Mouse (Mus musculus): ENCODE measurements at regions not wholly inside any gene's neighbourhood (a gene's known extent, or its start where the extent isn't known, plus 50 kb on each side); places are given as distances from the start of the nearest gene placed in this dataset.

GRCm38 (mm10) chr10:65845096-65845624, 1250.8 kb upstream of the Jmjd1c start:
- DNase-seq (ENCODE audit: low spot score in 2 of 2): no peak

GRCm38 (mm10) chr10:65846136-65846535, 1249.8 kb upstream of the Jmjd1c start:
- peak in 1 of 2 experiments; percentile 4 for DNase-seq (ENCODE audit: low spot score in 2 of 2)

GRCm38 (mm10) chr10:65847622-65848021, 1248.3 kb upstream of the Jmjd1c start:
- DNase-seq (ENCODE audit: low spot score in 2 of 2): no peak

GRCm38 (mm10) chr10:65889881-65890280, 1206.0 kb upstream of the Jmjd1c start:
- no peak for DNase-seq (ENCODE audit: low spot score in 2 of 2)

GRCm38 (mm10) chr10:65907571-65907970, 1188.4 kb upstream of the Jmjd1c start:
- no peak for DNase-seq (ENCODE audit: low spot score in 2 of 2)

- peak in 1 of 2 experiments; percentile 24 for DNase-seq (ENCODE audit: low spot score in 2 of 2)
Observed at GRCm38 (mm10) chr10:65912518-65912917, 1183.4 kb upstream of the Jmjd1c start.

- DNase-seq (ENCODE audit: low spot score in 2 of 2): no peak
Observed at GRCm38 (mm10) chr10:65932077-65932476, 1163.8 kb upstream of the Jmjd1c start.

GRCm38 (mm10) chr10:65948587-65948986, 1147.3 kb upstream of the Jmjd1c start:
- peak; percentile 3 to 9 for DNase-seq (ENCODE audit: low spot score in 2 of 2)

- no peak for DNase-seq (ENCODE audit: low spot score in 2 of 2)
Observed at GRCm38 (mm10) chr10:65962441-65962840, 1133.5 kb upstream of the Jmjd1c start.

GRCm38 (mm10) chr10:65969770-65970169, 1126.2 kb upstream of the Jmjd1c start:
- DNase-seq (ENCODE audit: low spot score in 2 of 2): no peak

All from layer of hippocampus, adult 18-20 months (tissue).